Mouse (Mus musculus) ES-E14 (cell line): ENCODE results near the gene Actb. TPM values are rescaled to one million over a fixed set of nuclear protein-coding genes. Genes with fewer than 3 reads are reported as not detected.
A peak's percentile ranks its signal among the peaks of the same experiment; 100 is the strongest.
"Not testable (repeated sequence)": the region's sequence is repeated elsewhere in the genome, so short reads cannot be mapped to it uniquely, and the experiment has no call there.

Experiments
- DNase-seq: peaks from one replicate; pipeline ENCODE4 v3.0.0-alpha.2; 2013; ENCODE audit warnings: low read depth, low spot score
- H3K27ac ChIP-seq: 2 replicates; pipeline ENCODE4 v1.5.1; 2012; ENCODE audit warnings: low read depth, mild to moderate bottlenecking, low read length, moderate library complexity, mixed read lengths; ENCODE audit not compliant: poor library complexity, insufficient read depth, severe bottlenecking
- H3K36me3 ChIP-seq: 2 replicates; pipeline ENCODE4 v1.6.1; 2012; ENCODE audit warnings: mild to moderate bottlenecking, low read length, moderate library complexity, mixed read lengths; ENCODE audit not compliant: control insufficient read depth, poor library complexity, insufficient read depth, severe bottlenecking
- H3K4me1 ChIP-seq, 2 experiments: fragments of 150-350 bp in 1 of 2; sonication (generic) in 1 of 2; 2 replicates each; pipeline ENCODE4 v1.6.1; 2012; ENCODE audit warnings: low read length in 2 of 2, mild to moderate bottlenecking in 1 of 2, mixed read lengths in 1 of 2; ENCODE audit not compliant: control insufficient read depth in 2 of 2, insufficient read depth in 2 of 2, poor library complexity in 1 of 2
- H3K4me3 ChIP-seq, 2 experiments: fragments of 150-350 bp in 1 of 2; sonication (generic) in 1 of 2; 2 replicates each; pipeline ENCODE4 v1.5.1; 2012; ENCODE audit warnings: low read length in 2 of 2, low read depth in 1 of 2, mild to moderate bottlenecking in 1 of 2, mixed read lengths in 1 of 2; ENCODE audit not compliant: insufficient read depth in 1 of 2, poor library complexity in 1 of 2, severe bottlenecking in 1 of 2
- H3K9ac ChIP-seq: 2 replicates; pipeline ENCODE4 v1.6.1; 2012; ENCODE audit warnings: low read depth, mild to moderate bottlenecking, low read length, mixed read lengths; ENCODE audit not compliant: poor library complexity, insufficient read depth, severe bottlenecking
- H3K9me3 ChIP-seq: fragments of 150-350 bp; sonication (generic); 2 replicates; pipeline ENCODE4 v1.6.1; 2012; ENCODE audit warnings: low read depth, mild to moderate bottlenecking, low read length; ENCODE audit not compliant: control insufficient read depth, insufficient read depth
- CHD2 ChIP-seq: IDR thresholded peaks from 2 replicates; pipeline ENCODE4 v1.6.1; 2014; ENCODE audit warnings: mild to moderate bottlenecking, low read depth, low read length, inconsistent platforms
- HCFC1 ChIP-seq: IDR thresholded peaks from 2 replicates; pipeline ENCODE4 v1.6.1; 2012; ENCODE audit warnings: low read length, inconsistent platforms, borderline replicate concordance; ENCODE audit not compliant: insufficient read depth
- MAFK ChIP-seq: IDR thresholded peaks from 2 replicates; pipeline ENCODE4 v1.6.1; 2014; ENCODE audit warnings: mild to moderate bottlenecking, low read depth, low read length, inconsistent platforms; ENCODE audit not compliant: insufficient read depth
- ZC3H11A ChIP-seq: IDR thresholded peaks from 2 replicates; pipeline ENCODE4 v1.6.1; 2012; ENCODE audit warnings: low read depth, mild to moderate bottlenecking, inconsistent platforms, low read length, borderline replicate concordance
- ZNF384 ChIP-seq: IDR thresholded peaks from 2 replicates; pipeline ENCODE4 v1.6.1; 2012; ENCODE audit warnings: low read depth, low read length, inconsistent platforms
- in situ Hi-C, 2 experiments: fragments of 600-800 bp; cut with MboI; formaldehyde crosslinking; loops; one replicate each; pipeline ENCODE4 v1.15.1; 2025; ENCODE audit warnings: low sequenced_read_pairs in 2 of 2, inconsistent platforms in 1 of 2; ENCODE audit not compliant: unreplicated experiment in 2 of 2
- total RNA-seq: library from RNA; depleted of rRNA; stranded (reverse); fragments of 300-350 nt; gene quantifications from 2 replicates; pipeline ENCODE4 v1.2.3, GENCODE M21; 2012

Actb gene
- total RNA-seq, 1 experiment = 4,692 TPM

DNA sequence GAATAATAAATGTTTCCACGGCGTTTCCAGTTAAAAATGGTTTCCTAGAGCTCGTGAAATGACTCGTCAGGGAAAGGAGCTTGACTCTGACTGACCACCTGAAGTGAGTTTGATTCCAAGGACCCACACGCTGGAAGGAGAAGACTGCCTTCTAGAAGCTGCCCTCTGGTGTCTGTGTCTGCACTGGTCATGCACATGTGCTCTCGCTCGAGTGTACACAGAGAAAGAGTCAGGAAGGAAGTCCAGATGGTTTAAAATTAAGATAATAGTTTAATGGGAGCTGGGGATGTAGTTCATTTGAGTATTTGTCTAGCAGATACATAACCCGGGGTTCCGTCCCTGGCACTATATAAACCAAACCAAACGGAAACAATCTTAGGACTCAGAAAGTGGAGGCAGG, 10.4 kb downstream of the Actb start:
- no peak for DNase-seq
- TF ChIP-seq CHD2 = peak; percentile 52; the same call in 1 of the 2 replicates
- no peak for TF ChIP-seq MAFK
- in situ Hi-C loops = no loop called here
- Histone ChIP-seq H3K27ac (no peak overlapping the region), H3K4me1 (peaks cover 0 to 4% of the 10 kb centered on the region in 2 experiments; a peak in 1 of 4 replicates), H3K36me3 (peaks cover 5% of the 10 kb centered on the region; the same call in 1 of the 2 replicates), H3K4me3 (no peak overlapping the region), H3K9ac (no peak overlapping the region; the same call in 1 of the 2 replicates), H3K9me3 (no peaks in the 10 kb centered on the region)

- Histone ChIP-seq H3K27ac (peak within 1 kb of the TSS; percentile 69), H3K9me3 (no peaks in the 10 kb centered on the region), H3K4me3 (peak within 1 kb of the TSS; percentile 70 to 87), H3K4me1 (peaks cover 0 to 2% of the 10 kb centered on the region in 2 experiments; a peak in 1 of 4 replicates), H3K36me3 (no peaks in the 10 kb centered on the region), H3K9ac (peak within 1 kb of the TSS; percentile 79)
- TF ChIP-seq ZC3H11A (no peak), HCFC1 (peak; percentile 90)
- peak; percentile 85 for DNase-seq
- in situ Hi-C loops = loop anchor here in 1 of 2 experiments (5.0 kb wide), 1 partner anchor 37 kb away; no protein-coding TSS in a partner anchor
Measured at GRCm38 (mm10) chr5:142894918-142895613, 11.5 kb downstream of the Actb start, which contains the start of gene Fbxl18. Gene Fbxl18 (minus strand): TSS chr5:142895421.

DNA sequence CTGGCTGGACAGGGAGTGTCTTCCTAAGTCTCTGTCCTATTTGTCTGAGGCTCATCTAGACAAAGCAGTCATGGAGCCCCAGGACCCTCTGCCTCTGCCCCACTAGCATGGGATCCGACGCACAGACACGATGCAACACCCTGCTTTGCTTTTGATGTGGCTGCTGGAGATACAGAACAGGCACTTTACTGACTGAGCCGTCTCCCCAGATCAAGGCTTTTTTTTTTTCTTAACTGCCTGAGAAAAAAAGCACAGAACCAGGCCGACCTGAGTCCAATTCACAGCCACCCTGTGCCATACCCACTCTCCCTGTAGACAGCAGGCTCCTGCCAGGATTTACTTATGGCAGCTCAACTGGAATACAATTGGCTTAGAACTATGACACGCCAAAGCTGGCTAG, 15.2 kb downstream of the Actb start:
- H3K27ac ChIP-seq = no peak overlapping the region
- DNase-seq = no peak
- H3K9me3 ChIP-seq = no peaks in the 10 kb centered on the region
- peaks cover 5% of the 10 kb centered on the region; the same call in 1 of the 2 replicates for H3K36me3 ChIP-seq
- no peak for TF ChIP-seq ZNF384
- TF ChIP-seq ZC3H11A = no peak
- no peak for TF ChIP-seq MAFK
- no peak for TF ChIP-seq HCFC1
- no peak for TF ChIP-seq CHD2
- H3K4me3 ChIP-seq = no peak overlapping the region
- in situ Hi-C loops = loop anchor here in 1 of 2 experiments (5.0 kb wide), 1 partner anchor 41 kb away; no protein-coding TSS in a partner anchor
- H3K4me1 ChIP-seq = peaks cover 0 to 10% of the 10 kb centered on the region in 2 experiments; a peak in 1 of 4 replicates
- H3K9ac ChIP-seq = no peak overlapping the region

- peaks cover 0 to 19% of the 10 kb centered on the region in 2 experiments; a peak in 1 of 4 replicates for H3K4me1 ChIP-seq
- H3K9me3 ChIP-seq, DNase-seq, in situ Hi-C loops, H3K27ac ChIP-seq, H3K4me3 ChIP-seq, H3K9ac ChIP-seq: not testable (repeated sequence)
- peak; percentile 74; the same call in 1 of the 2 replicates for TF ChIP-seq ZNF384
- peaks cover 29% of the 10 kb centered on the region; the same call in 1 of the 2 replicates for H3K36me3 ChIP-seq
Measured at GRCm38 (mm10) chr5:142887533-142887932, 19.0 kb downstream of the Actb start.

GRCm38 (mm10) chr5:142886761-142887160, 19.8 kb downstream of the Actb start:
- Histone ChIP-seq H3K4me3 (no peak overlapping the region), H3K27ac (no peak overlapping the region), H3K9ac (no peak overlapping the region), H3K9me3 (no peaks in the 10 kb centered on the region), H3K36me3 (peaks cover 33% of the 10 kb centered on the region; the same call in 1 of the 2 replicates), H3K4me1 (peaks cover 0 to 22% of the 10 kb centered on the region in 2 experiments; a peak in 2 of 4 replicates)
- no peak for DNase-seq
- in situ Hi-C loops = no loop called here
- no peak for TF ChIP-seq MAFK
- no peak for TF ChIP-seq CHD2
- TF ChIP-seq ZNF384 = no peak
- TF ChIP-seq ZC3H11A = no peak
- no peak for TF ChIP-seq HCFC1
